Comparison of ENCODE assay signal across 8 mouse cellular contexts in the genomic region with DNA sequence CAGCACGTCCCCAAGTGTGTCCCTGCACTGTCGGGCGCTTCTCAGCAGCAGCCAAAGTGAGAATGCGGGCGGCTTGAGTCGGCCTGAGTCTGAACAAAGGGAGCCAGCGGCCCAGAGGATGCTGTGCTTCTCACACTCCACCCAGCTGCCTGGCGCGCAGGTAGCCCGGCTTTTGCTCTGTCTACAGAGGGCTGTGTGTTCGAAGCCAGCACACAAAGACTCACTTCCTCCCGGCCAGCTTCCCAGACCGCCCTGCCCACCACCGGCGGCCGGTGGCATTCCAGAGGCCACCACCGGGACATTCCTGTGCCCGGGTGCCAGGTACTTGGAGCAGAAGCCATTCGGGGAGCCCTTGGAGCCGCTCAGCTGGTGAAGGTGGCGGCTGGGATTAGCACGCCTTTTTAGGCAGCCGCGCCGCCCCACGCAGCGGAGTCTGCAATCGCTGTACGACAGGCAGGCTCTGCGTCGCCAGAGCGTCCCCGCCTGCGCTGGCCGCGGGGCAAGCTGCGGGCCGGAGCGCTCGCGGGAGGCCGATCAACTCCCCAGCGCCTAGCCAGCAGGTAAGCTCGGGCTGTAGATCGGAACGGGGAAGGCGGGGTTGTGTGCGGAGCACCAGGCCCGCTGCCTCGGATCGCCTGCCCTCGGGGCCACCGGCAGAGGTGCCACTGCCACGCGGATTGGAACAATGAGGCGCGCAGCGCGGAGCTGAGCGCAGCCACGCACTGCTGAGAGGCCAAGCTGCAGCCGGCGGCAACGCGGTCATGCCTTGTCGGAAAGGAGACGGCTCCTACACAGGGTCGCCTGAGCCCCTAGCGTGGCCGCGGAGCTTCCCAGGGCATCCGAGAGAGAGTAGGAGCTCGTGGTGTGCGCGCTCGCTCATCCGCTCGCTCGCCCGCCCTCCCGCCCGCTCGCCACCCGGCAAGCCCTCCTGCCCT. TPM values are rescaled to one million over a fixed set of nuclear protein-coding genes. Genes with fewer than 3 reads are reported as not detected.
DNase-seq lines count a peak whose midpoint lies in the region; ATAC-seq and TF ChIP-seq lines count a peak whose summit lies in the region.

A gene (plus strand): TSS at position 133 of the 935 bp plus-strand sequence.

- intact Hi-C loops in gastrocnemius, adult 2 months (cut with DNase I): no loop called here

- peak within 1 kb of the TSS; percentile 19 for H3K4me3 ChIP-seq in gastrocnemius, adult 2 months
- H3K4me3 ChIP-seq in embryonic facial prominence, embryonic 15.5 days (replicated peaks): peak within 1 kb of the TSS; percentile 62
- peak within 1 kb of the TSS; percentile 70 for H3K4me3 ChIP-seq in hindbrain, embryonic 16.5 days (ENCODE audit: low read length)
- H3K4me3 ChIP-seq in limb, embryonic 15.5 days: peak within 1 kb of the TSS; percentile 59

- no peak for TF ChIP-seq CTCF in gastrocnemius, adult 2 months (IDR thresholded peaks at IDR 0.05)

- no peaks in the 10 kb centered on the region for H3K9me3 ChIP-seq in embryonic facial prominence, embryonic 15.5 days (replicated peaks)
- H3K9me3 ChIP-seq in hindbrain, embryonic 16.5 days (ENCODE audit: control insufficient read depth, low read length): no peaks in the 10 kb centered on the region
- H3K9me3 ChIP-seq in limb, embryonic 15.5 days: no peaks in the 10 kb centered on the region

- peak; percentile 86 for ATAC-seq in embryonic facial prominence, embryonic 15.5 days (ENCODE audit: insufficient number of reproducible peaks, low FRiP score, low TSS enrichment, low read depth)
- peak; percentile 91 for ATAC-seq in hindbrain, embryonic 16.5 days
- ATAC-seq in limb, embryonic 15.5 days (ENCODE audit: insufficient number of reproducible peaks, low FRiP score, low TSS enrichment, low read depth): peak; percentile 75; the same call in 1 of the 2 replicates

- H3K9ac ChIP-seq in embryonic facial prominence, embryonic 15.5 days: peak within 1 kb of the TSS; percentile 62
- peak within 1 kb of the TSS; percentile 88 for H3K9ac ChIP-seq in hindbrain, embryonic 16.5 days (ENCODE audit: low read depth, low read length)
- peak within 1 kb of the TSS; percentile 67 for H3K9ac ChIP-seq in limb, embryonic 15.5 days

- no peak for DNase-seq in gastrocnemius, adult 2 months
- DNase-seq in gastrocnemius, postnatal 25 days: no peak
- DNase-seq in Muller cell, postnatal 12 days (ENCODE audit: inconsistent ontology term): peak; percentile 42
- DNase-seq in right cerebral cortex, adult 18-20 months: peak; percentile 84
- no peak for DNase-seq in spleen, postnatal 4 days (ENCODE audit: low spot score in 2 of 2)

- WGBS in embryonic facial prominence, embryonic 15.5 days: under 1% methylated on average over 84 of the region's 84 CpGs
- WGBS in hindbrain, embryonic 16.5 days: under 1% methylated on average over 83 of the region's 84 CpGs
- under 1% methylated on average over 76 of the region's 84 CpGs for WGBS in limb, embryonic 15.5 days

- H3K27me3 ChIP-seq in embryonic facial prominence, embryonic 15.5 days: peaks cover 19% of the 10 kb centered on the region
- H3K27me3 ChIP-seq in hindbrain, embryonic 16.5 days (replicated peaks; ENCODE audit: control insufficient read depth, insufficient read depth, low read length): no peaks in the 10 kb centered on the region
- peaks cover 22% of the 10 kb centered on the region for H3K27me3 ChIP-seq in limb, embryonic 15.5 days

- no peak within 1 kb of the TSS for H3K27ac ChIP-seq in gastrocnemius, adult 2 months
- H3K27ac ChIP-seq in embryonic facial prominence, embryonic 15.5 days (replicated peaks): 0 out of 2 replicates have a peak within 1 kb of the TSS, but pooled peaks have one; percentile 34
- H3K27ac ChIP-seq in hindbrain, embryonic 16.5 days (ENCODE audit: low read depth, low read length): peak within 1 kb of the TSS; percentile 97
- no peak within 1 kb of the TSS for H3K27ac ChIP-seq in limb, embryonic 15.5 days

- H3K4me2 ChIP-seq in embryonic facial prominence, embryonic 15.5 days (replicated peaks): peak within 1 kb of the TSS; percentile 95
- H3K4me2 ChIP-seq in hindbrain, embryonic 16.5 days (ENCODE audit: low read length): peak within 1 kb of the TSS; percentile 70
- peak within 1 kb of the TSS; percentile 98 for H3K4me2 ChIP-seq in limb, embryonic 15.5 days

- H3K4me1 ChIP-seq in embryonic facial prominence, embryonic 15.5 days: no peaks in the 10 kb centered on the region
- peaks cover 7% of the 10 kb centered on the region for H3K4me1 ChIP-seq in hindbrain, embryonic 16.5 days (ENCODE audit: control insufficient read depth, insufficient read depth, low read depth, low read length)
- peaks cover 15% of the 10 kb centered on the region for H3K4me1 ChIP-seq in limb, embryonic 15.5 days

- H3K36me3 ChIP-seq in embryonic facial prominence, embryonic 15.5 days: no peaks in the 10 kb centered on the region
- no peaks in the 10 kb centered on the region for H3K36me3 ChIP-seq in hindbrain, embryonic 16.5 days (ENCODE audit: control insufficient read depth, insufficient read depth, low read length)
- no peaks in the 10 kb centered on the region for H3K36me3 ChIP-seq in limb, embryonic 15.5 days

RNA-seq across cellular contexts. Expression of the gene that starts here (rescaled TPM):
- not detected for total RNA-seq in gastrocnemius, adult 2 months (2021)
- not detected for total RNA-seq in gastrocnemius, postnatal 25 days (2021)
- 5.6 and 6.2 TPM in 2 replicates for polyA plus RNA-seq in embryonic facial prominence, embryonic 15.5 days (2015; fragmentation: Nextera tagmentation; extraction: Ambion mirVana)
- 37.1 and 38.1 TPM in 2 replicates for polyA plus RNA-seq in hindbrain, embryonic 16.5 days (2015; fragmentation: Nextera tagmentation; extraction: Ambion mirVana)
- polyA plus RNA-seq in limb, embryonic 15.5 days (2015; fragmentation: Nextera tagmentation; extraction: Ambion mirVana): 1.5 and 1.7 TPM in 2 replicates

Comparison
In these comparisons a context has a peak if more than half of its experiments do, and no peak if none do; other contexts are left out.
1. DNase-seq: peak in Muller cell, postnatal 12 days (single experiment) and right cerebral cortex, adult 18-20 months (single experiment); none in gastrocnemius, adult 2 months (single experiment), gastrocnemius, postnatal 25 days (single experiment) and spleen, postnatal 4 days (0 of 2).
2. H3K27ac ChIP-seq: peak in embryonic facial prominence, embryonic 15.5 days (single experiment) and hindbrain, embryonic 16.5 days (single experiment); none in gastrocnemius, adult 2 months (single experiment) and limb, embryonic 15.5 days (single experiment).
3. H3K4me3 ChIP-seq: peak in every context shown above with its lines; median percentile 70 in hindbrain, embryonic 16.5 days; 62 in embryonic facial prominence, embryonic 15.5 days; 59 in limb, embryonic 15.5 days; 19 in gastrocnemius, adult 2 months.
4. Peak in every context shown above with its lines, with median percentiles within 50 percentile points of each other: ATAC-seq, H3K4me2 ChIP-seq and H3K9ac ChIP-seq.